Mouse (Mus musculus): ENCODE results near the gene Hist1h2ah. TPM values are rescaled to one million over a fixed set of nuclear protein-coding genes. Genes with fewer than 3 reads are reported as not detected.

Hist1h2ah gene
- polyA plus RNA-seq, 1 experiment from 2014 or later, result not detected

- H3K4me3 ChIP-seq (replicated peaks), result no peak overlapping the region
- H3K27me3 ChIP-seq, result peaks cover 91% of the 10 kb centered on the region
- H3K4me1 ChIP-seq (replicated peaks), result peaks cover 12% of the 10 kb centered on the region
- H3K27ac ChIP-seq, result no peak overlapping the region
- 18% methylated on average over 27 of the region's 27 CpGs for WGBS
- H3K4me2 ChIP-seq (replicated peaks), result no peak overlapping the region
- H3K9ac ChIP-seq (replicated peaks), result no peak overlapping the region
- no peak for ATAC-seq
- H3K9me3 ChIP-seq, result no peaks in the 10 kb centered on the region
- H3K36me3 ChIP-seq, result no peaks in the 10 kb centered on the region
Observed at GRCm38 (mm10) chr13:22015479-22016450, 19.6 kb downstream of the Hist1h2ah start.

DNA sequence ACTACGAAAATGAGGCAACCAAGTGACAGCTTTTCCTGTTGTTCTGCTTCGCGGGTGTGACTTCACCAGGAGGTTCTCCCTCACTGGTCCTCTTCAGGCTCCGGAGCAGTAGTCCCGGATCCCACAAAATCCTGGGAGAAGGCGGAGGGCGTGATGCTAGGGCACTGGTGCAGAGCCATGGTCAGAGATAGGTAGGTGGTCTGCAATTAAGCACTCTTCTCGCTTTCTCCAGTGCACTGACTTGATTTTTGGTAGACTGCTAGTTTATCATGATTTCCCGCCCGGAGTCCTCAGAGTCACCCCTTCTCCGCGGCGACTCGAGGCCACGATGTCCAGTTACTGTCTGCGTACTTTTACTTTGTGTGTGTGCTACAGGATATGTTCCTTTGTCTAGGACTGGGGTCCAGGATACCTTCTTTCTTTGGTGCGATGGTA is 20.9 kb downstream of the Hist1h2ah start:
- no peak overlapping the region for H3K4me2 ChIP-seq (replicated peaks)
- peaks cover 91% of the 10 kb centered on the region for H3K27me3 ChIP-seq
- H3K36me3 ChIP-seq, result no peaks in the 10 kb centered on the region
- no peak overlapping the region for H3K27ac ChIP-seq
- no peaks in the 10 kb centered on the region for H3K9me3 ChIP-seq
- peak overlapping the region; percentile 3; the same call in 1 of the 2 replicates for H3K4me3 ChIP-seq (replicated peaks)
- no peaks in the 10 kb centered on the region for H3K4me1 ChIP-seq (replicated peaks)
- ATAC-seq, result no peak
- H3K9ac ChIP-seq (replicated peaks), result no peak overlapping the region
- 12% methylated on average over 17 of the region's 17 CpGs for WGBS

DNA sequence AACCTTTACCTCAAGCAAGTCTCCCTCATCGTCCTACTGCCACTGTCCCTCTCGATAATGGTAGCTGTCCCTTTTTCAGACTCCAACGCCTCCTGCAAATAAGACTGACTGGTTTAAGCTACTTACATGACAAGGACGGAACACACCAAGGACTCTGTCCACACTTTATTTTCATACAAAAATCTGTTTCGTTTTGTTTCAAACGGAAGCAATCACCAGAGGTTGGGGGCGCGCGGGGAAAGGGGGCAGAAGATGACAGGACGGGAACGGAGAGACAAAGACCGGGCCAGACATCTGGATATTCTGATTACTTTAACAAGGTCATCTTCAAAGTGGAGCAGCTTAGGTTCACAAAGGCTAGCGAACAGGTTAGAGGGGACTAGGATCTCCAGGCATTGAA is 21.7 kb downstream of the Hist1h2ah start:
- Histone ChIP-seq H3K4me1 (replicated peaks) (no peaks in the 10 kb centered on the region), H3K4me2 (replicated peaks) (no peak overlapping the region), H3K27me3 (peaks cover 91% of the 10 kb centered on the region), H3K9me3 (no peaks in the 10 kb centered on the region), H3K4me3 (replicated peaks) (no peak overlapping the region), H3K9ac (replicated peaks) (no peak overlapping the region), H3K36me3 (no peaks in the 10 kb centered on the region), H3K27ac (no peak overlapping the region)
- 17% methylated on average over 13 of the region's 13 CpGs for WGBS
- no peak for ATAC-seq

GRCm38 (mm10) chr13:22009642-22010041 is 25.7 kb downstream of the Hist1h2ah start, which contains the start of gene Prss16:
Gene Prss16, minus strand, starts transcription at chr13:22009742.
- no peak within 1 kb of the TSS for H3K4me2 ChIP-seq (replicated peaks)
- H3K27me3 ChIP-seq, result peaks cover 95% of the 10 kb centered on the region
- H3K4me3 ChIP-seq (replicated peaks), result no peak within 1 kb of the TSS
- WGBS, result 45% methylated on average over 7 of the region's 7 CpGs
- no peak within 1 kb of the TSS for H3K9ac ChIP-seq (replicated peaks)
- no peaks in the 10 kb centered on the region for H3K36me3 ChIP-seq
- H3K27ac ChIP-seq, result no peak within 1 kb of the TSS
- peaks cover 19% of the 10 kb centered on the region for H3K4me1 ChIP-seq (replicated peaks)
- ATAC-seq, result no peak
- no peaks in the 10 kb centered on the region for H3K9me3 ChIP-seq

DNA sequence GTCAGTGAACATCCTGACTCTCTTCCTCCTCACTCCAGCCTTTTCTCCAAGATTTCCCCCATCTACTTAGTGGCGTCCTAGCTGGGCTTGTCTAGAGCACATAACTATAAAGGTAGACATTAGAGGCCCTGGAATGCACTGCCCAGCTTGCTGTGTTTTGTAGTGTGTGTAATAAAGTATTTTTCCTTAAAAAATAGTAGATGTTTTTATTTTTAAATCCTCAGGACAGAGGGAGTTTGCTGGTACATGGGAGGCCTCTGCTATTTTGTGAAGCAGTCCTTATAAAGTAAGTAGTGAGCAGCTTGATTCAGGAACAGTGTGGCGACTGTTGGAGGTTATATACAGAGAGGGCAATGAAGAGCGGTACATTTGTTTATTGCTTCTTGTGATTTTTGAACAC is 26.7 kb downstream of the Hist1h2ah start:
- no peak overlapping the region for H3K4me2 ChIP-seq (replicated peaks)
- H3K4me3 ChIP-seq (replicated peaks), result no peak overlapping the region
- H3K9ac ChIP-seq (replicated peaks), result no peak overlapping the region
- peaks cover 19% of the 10 kb centered on the region for H3K4me1 ChIP-seq (replicated peaks)
- no peaks in the 10 kb centered on the region for H3K36me3 ChIP-seq
- no peak for ATAC-seq
- peaks cover 95% of the 10 kb centered on the region for H3K27me3 ChIP-seq
- WGBS, result 74% methylated on average over 3 of the region's 3 CpGs
- H3K27ac ChIP-seq, result no peak overlapping the region
- H3K9me3 ChIP-seq, result no peaks in the 10 kb centered on the region

GRCm38 (mm10) chr13:22007872-22008271 is 27.5 kb downstream of the Hist1h2ah start:
- ATAC-seq, result no peak
- WGBS, result 50% methylated on average over 7 of the region's 7 CpGs
- no peaks in the 10 kb centered on the region for H3K36me3 ChIP-seq

GRCm38 (mm10) chr13:22007121-22007510 is 28.3 kb downstream of the Hist1h2ah start:
- H3K27me3 ChIP-seq, result peaks cover 97% of the 10 kb centered on the region
- peak overlapping the region; percentile 46 for H3K4me3 ChIP-seq (replicated peaks)
- 2% methylated on average over 18 of the region's 18 CpGs for WGBS
- peaks cover 19% of the 10 kb centered on the region for H3K4me1 ChIP-seq (replicated peaks)
- H3K36me3 ChIP-seq, result no peaks in the 10 kb centered on the region
- H3K4me2 ChIP-seq (replicated peaks), result peak overlapping the region; percentile 84
- H3K9me3 ChIP-seq, result no peaks in the 10 kb centered on the region
- no peak for ATAC-seq
- no peak overlapping the region for H3K27ac ChIP-seq
- H3K9ac ChIP-seq (replicated peaks), result no peak overlapping the region

More at GRCm38 (mm10) chr13:22007872-22008271, 27.5 kb downstream of the Hist1h2ah start:
- Histone ChIP-seq H3K9me3 (no peaks in the 10 kb centered on the region), H3K4me3 (replicated peaks) (no peak overlapping the region), H3K4me2 (replicated peaks) (no peak overlapping the region), H3K4me1 (replicated peaks) (peaks cover 19% of the 10 kb centered on the region), H3K9ac (replicated peaks) (no peak overlapping the region), H3K27ac (no peak overlapping the region), H3K27me3 (peaks cover 97% of the 10 kb centered on the region)

GRCm38 (mm10) chr13:22006334-22007120 is 28.8 kb downstream of the Hist1h2ah start:
- Histone ChIP-seq H3K4me2 (replicated peaks) (peak overlapping the region; percentile 84), H3K4me3 (replicated peaks) (peak overlapping the region; percentile 46), H3K27ac (no peak overlapping the region), H3K9ac (replicated peaks) (peak overlapping the region; percentile 57), H3K27me3 (peaks cover 99% of the 10 kb centered on the region), H3K9me3 (no peaks in the 10 kb centered on the region), H3K36me3 (no peaks in the 10 kb centered on the region), H3K4me1 (replicated peaks) (peaks cover 19% of the 10 kb centered on the region)
- under 1% methylated on average over 38 of the region's 38 CpGs for WGBS
- peak; percentile 81 for ATAC-seq

GRCm38 (mm10) chr13:22005605-22006333 is 29.6 kb downstream of the Hist1h2ah start:
- peak overlapping the region; percentile 84 for H3K4me2 ChIP-seq (replicated peaks)
- peaks cover 100% of the 10 kb centered on the region for H3K27me3 ChIP-seq
- ATAC-seq, result peak; percentile 81
- H3K4me3 ChIP-seq (replicated peaks), result peak overlapping the region; percentile 46
- under 1% methylated on average over 45 of the region's 45 CpGs for WGBS
- H3K9me3 ChIP-seq, result no peaks in the 10 kb centered on the region
- H3K9ac ChIP-seq (replicated peaks), result peak overlapping the region; percentile 57
- H3K36me3 ChIP-seq, result no peaks in the 10 kb centered on the region
- H3K4me1 ChIP-seq (replicated peaks), result peaks cover 19% of the 10 kb centered on the region
- no peak overlapping the region for H3K27ac ChIP-seq

DNA sequence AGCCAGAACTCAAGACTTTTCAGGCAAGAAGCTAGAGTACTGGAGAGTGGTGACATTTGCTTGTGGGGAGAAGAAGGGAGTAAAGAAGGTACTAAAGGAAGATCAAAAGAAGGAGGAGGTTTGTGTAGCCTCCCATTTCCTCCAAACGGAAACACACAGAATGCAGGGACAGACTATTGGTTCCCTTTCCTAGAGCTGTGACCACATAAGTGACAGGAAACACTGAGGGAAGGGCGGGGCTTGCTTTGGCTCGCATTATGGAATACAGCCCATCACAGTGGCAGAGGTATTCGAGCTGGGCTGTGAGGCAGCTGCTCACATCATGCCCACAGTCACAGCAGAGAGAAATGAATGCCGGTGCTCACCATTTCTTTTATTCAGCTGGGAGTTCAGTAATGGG is 33.5 kb downstream of the Hist1h2ah start:
- Histone ChIP-seq H3K9ac (replicated peaks) (no peak overlapping the region), H3K27me3 (peaks cover 100% of the 10 kb centered on the region), H3K4me3 (replicated peaks) (no peak overlapping the region), H3K4me1 (replicated peaks) (peaks cover 15% of the 10 kb centered on the region), H3K9me3 (no peaks in the 10 kb centered on the region), H3K4me2 (replicated peaks) (no peak overlapping the region), H3K36me3 (no peaks in the 10 kb centered on the region), H3K27ac (no peak overlapping the region)
- no peak for ATAC-seq
- WGBS, result 27% methylated on average over 5 of the region's 5 CpGs

GRCm38 (mm10) chr13:22001346-22001745 is 34.0 kb downstream of the Hist1h2ah start:
- Histone ChIP-seq H3K9me3 (no peaks in the 10 kb centered on the region), H3K4me2 (replicated peaks) (no peak overlapping the region), H3K27me3 (peaks cover 100% of the 10 kb centered on the region), H3K4me3 (replicated peaks) (no peak overlapping the region), H3K27ac (no peak overlapping the region), H3K4me1 (replicated peaks) (peaks cover 10% of the 10 kb centered on the region), H3K36me3 (no peaks in the 10 kb centered on the region), H3K9ac (replicated peaks) (no peak overlapping the region)
- WGBS, result 65% methylated on average over 2 of the region's 2 CpGs
- ATAC-seq, result no peak

All from midbrain, embryonic 13.5 days (tissue).